Mouse (Mus musculus) left cerebral cortex, postnatal 25 days (tissue): ENCODE data around the gene Erich6b. TPM values are rescaled to one million over a fixed set of nuclear protein-coding genes. Genes with fewer than 3 reads are reported as not detected.
A peak's percentile ranks its signal among the peaks of the same experiment; 100 is the strongest.

Source experiments
- DNase-seq, 2 experiments: peaks; one replicate each; pipeline ENCODE4 v3.0.0; 2022; ENCODE audit warnings: low spot score in 2 of 2, mixed read lengths in 1 of 2
- intact Hi-C: fragments of 180-260 bp; cut with DNase I; formaldehyde crosslinking; loops from one replicate; pipeline ENCODE4 v1.15.1; 2025
- total RNA-seq, 2 experiments: library from RNA; stranded (reverse); gene quantifications; 2 replicates each; pipeline ENCODE4 v1.2.3; 2021

The Erich6b gene
- not detected for total RNA-seq

- intact Hi-C loops, result loop anchor here (5.0 kb wide), 3 partner anchors 80 to 265 kb away; partner anchors contain the start of gene Siah3
- DNase-seq, result no peak
Measured at GRCm38 (mm10) chr14:75642080-75642479, at the start of gene Erich6b. TSS of gene Erich6b (plus strand) at chr14:75642259.

GRCm38 (mm10) chr14:75592978-75593377 lies 49.1 kb upstream of the Erich6b start, which contains the start of gene Spert:
TSS of gene Spert (minus strand) at chr14:75593116.
- intact Hi-C loops, result no loop called here
- no peak for DNase-seq

GRCm38 (mm10) chr14:75609176-75609575 lies 32.9 kb upstream of the Erich6b start:
- intact Hi-C loops, result no loop called here

GRCm38 (mm10) chr14:75616375-75616774 lies 25.7 kb upstream of the Erich6b start:
- intact Hi-C loops, result no loop called here
- DNase-seq, result no peak

More at GRCm38 (mm10) chr14:75609176-75609575, 32.9 kb upstream of the Erich6b start:
- no peak for DNase-seq

GRCm38 (mm10) chr14:75622984-75623383 lies 19.1 kb upstream of the Erich6b start:
- intact Hi-C loops, result no loop called here

GRCm38 (mm10) chr14:75628870-75629269 lies 13.2 kb upstream of the Erich6b start:
- no peak for DNase-seq
- intact Hi-C loops, result no loop called here

More at GRCm38 (mm10) chr14:75622984-75623383, 19.1 kb upstream of the Erich6b start:
- no peak for DNase-seq

GRCm38 (mm10) chr14:75635350-75635749 lies 6.7 kb upstream of the Erich6b start:
- peak; percentile 19 to 31 for DNase-seq

GRCm38 (mm10) chr14:75636107-75636506 lies 6.0 kb upstream of the Erich6b start:
- intact Hi-C loops, result no loop called here
- DNase-seq, result no peak

More at GRCm38 (mm10) chr14:75635350-75635749, 6.7 kb upstream of the Erich6b start:
- intact Hi-C loops, result no loop called here

- DNase-seq, result no peak
- intact Hi-C loops, result no loop called here
Measured at GRCm38 (mm10) chr14:75637641-75638040, 4.4 kb upstream of the Erich6b start.

- intact Hi-C loops, result loop anchor here (5.0 kb wide), 3 partner anchors 81 to 264 kb away; partner anchors contain the start of gene Siah3
Measured at GRCm38 (mm10) chr14:75640846-75641245, 1.2 kb upstream of the Erich6b start.

GRCm38 (mm10) chr14:75641369-75641768 lies 690 bp upstream of the Erich6b start:
- intact Hi-C loops, result loop anchor here (5.0 kb wide), 3 partner anchors 81 to 264 kb away; partner anchors contain the start of gene Siah3
- DNase-seq, result peak in 1 of 2 experiments; percentile 20

More at GRCm38 (mm10) chr14:75640846-75641245, 1.2 kb upstream of the Erich6b start:
- DNase-seq, result peak in 1 of 2 experiments; percentile 22

GRCm38 (mm10) chr14:75645461-75645860 lies 3.4 kb downstream of the Erich6b start:
- intact Hi-C loops, result no loop called here
- DNase-seq, result no peak

- intact Hi-C loops, result no loop called here
- DNase-seq, result no peak
Measured at GRCm38 (mm10) chr14:75646060-75646459, 4.0 kb downstream of the Erich6b start.

- DNase-seq, result no peak
- intact Hi-C loops, result no loop called here
Measured at GRCm38 (mm10) chr14:75646968-75647829, 5.1 kb downstream of the Erich6b start.

- intact Hi-C loops, result no loop called here
- peak in 1 of 2 experiments; percentile 28 for DNase-seq
Measured at GRCm38 (mm10) chr14:75660936-75661335, 18.9 kb downstream of the Erich6b start.

GRCm38 (mm10) chr14:75661548-75661947 lies 19.5 kb downstream of the Erich6b start:
- DNase-seq, result no peak
- intact Hi-C loops, result no loop called here

- intact Hi-C loops, result no loop called here
- no peak for DNase-seq
Measured at GRCm38 (mm10) chr14:75665430-75666180, 23.5 kb downstream of the Erich6b start.

GRCm38 (mm10) chr14:75669085-75669645 lies 27.1 kb downstream of the Erich6b start:
- intact Hi-C loops, result no loop called here
- DNase-seq, result peak in 1 of 2 experiments; percentile 12

GRCm38 (mm10) chr14:75676316-75676715 lies 34.3 kb downstream of the Erich6b start:
- intact Hi-C loops, result no loop called here
- no peak for DNase-seq

GRCm38 (mm10) chr14:75690428-75690827 lies 48.4 kb downstream of the Erich6b start:
- intact Hi-C loops, result no loop called here
- peak in 1 of 2 experiments; percentile 34 for DNase-seq
